Comparison of ENCODE assay signal across 14 mouse cellular contexts in genomic region chr9:119003990-119004702, GRCm38 (mm10). TPM values are rescaled to one million over a fixed set of nuclear protein-coding genes. Genes with fewer than 3 reads are reported as not detected.
A peak's percentile ranks its signal among the peaks of the same experiment; 100 is the strongest.
DNase-seq lines count a peak whose midpoint lies in the region; ATAC-seq and TF ChIP-seq lines count a peak whose summit lies in the region.
"Had no signal": no experiment of that assay in that cellular context is flagged by ENCODE, and none has a peak within 500 bp of the region (broad histone marks: within the 10 kb centered on the region; RNA-seq: fewer than 3 reads in every experiment).

No protein-coding gene starts in this region.

- H3K4me1 ChIP-seq in forebrain, embryonic 12.5 days = peaks cover 6% of the 10 kb centered on the region
- H3K4me1 ChIP-seq in forebrain, embryonic 13.5 days = peaks cover 21% of the 10 kb centered on the region
- H3K4me1 ChIP-seq in kidney, postnatal 0 days (replicated peaks; ENCODE audit: insufficient read depth, low read length) = peaks cover 40% of the 10 kb centered on the region
- H3K4me1 ChIP-seq in embryonic facial prominence, embryonic 10.5 days = peaks cover 59% of the 10 kb centered on the region
- H3K4me1 ChIP-seq in limb, embryonic 13.5 days = peaks cover 80% of the 10 kb centered on the region

- no peak for DNase-seq in kidney, postnatal 0 days (ENCODE audit: low spot score)
- no peak for DNase-seq in kidney, postnatal 25 days
- DNase-seq in embryonic facial prominence, embryonic 10.5 days (ENCODE audit: low spot score) = peak; percentile 37
- DNase-seq in adrenal gland, postnatal 25 days = no peak
- no peak for DNase-seq in retina, postnatal 1 day
- DNase-seq: embryo, embryonic 11 days; forebrain, postnatal 0 days had no signal

- H3K27me3 ChIP-seq in forebrain, embryonic 12.5 days = no peaks in the 10 kb centered on the region
- H3K27me3 ChIP-seq in forebrain, embryonic 13.5 days = no peaks in the 10 kb centered on the region
- no peaks in the 10 kb centered on the region for H3K27me3 ChIP-seq in kidney, postnatal 0 days (ENCODE audit: insufficient read depth, low read length)
- no peaks in the 10 kb centered on the region for H3K27me3 ChIP-seq in embryonic facial prominence, embryonic 10.5 days (replicated peaks; ENCODE audit: low read depth, poor library complexity, severe bottlenecking)
- H3K27me3 ChIP-seq in limb, embryonic 13.5 days = no peaks in the 10 kb centered on the region
- H3K27me3 ChIP-seq: liver, embryonic 15.5 days; midbrain, embryonic 12.5 days; neural tube, embryonic 13.5 days had no signal

- H3K9me3 ChIP-seq in forebrain, embryonic 12.5 days = no peaks in the 10 kb centered on the region
- no peaks in the 10 kb centered on the region for H3K9me3 ChIP-seq in forebrain, embryonic 13.5 days (replicated peaks)
- H3K9me3 ChIP-seq in kidney, postnatal 0 days (replicated peaks; ENCODE audit: low read length) = no peaks in the 10 kb centered on the region
- H3K9me3 ChIP-seq in embryonic facial prominence, embryonic 10.5 days = no peaks in the 10 kb centered on the region
- H3K9me3 ChIP-seq in limb, embryonic 13.5 days = no peaks in the 10 kb centered on the region
- H3K9me3 ChIP-seq: liver, embryonic 15.5 days; midbrain, embryonic 12.5 days; neural tube, embryonic 13.5 days had no signal

- H3K4me2 ChIP-seq in forebrain, embryonic 12.5 days = no peak overlapping the region
- no peak overlapping the region for H3K4me2 ChIP-seq in forebrain, embryonic 13.5 days
- no peak overlapping the region for H3K4me2 ChIP-seq in kidney, postnatal 0 days (ENCODE audit: low read length)
- H3K4me2 ChIP-seq in limb, embryonic 13.5 days (replicated peaks) = no peak overlapping the region
- H3K4me2 ChIP-seq: liver, embryonic 15.5 days; midbrain, embryonic 12.5 days; neural tube, embryonic 13.5 days had no signal

- 0 out of 2 replicates have a peak overlapping the region, but pooled peaks have one; percentile 20 for H3K27ac ChIP-seq in forebrain, embryonic 12.5 days
- H3K27ac ChIP-seq in forebrain, embryonic 13.5 days = no peak overlapping the region
- peak overlapping the region; percentile 15; the same call in 1 of the 2 replicates for H3K27ac ChIP-seq in kidney, postnatal 0 days
- peak overlapping the region; percentile 51 for H3K27ac ChIP-seq in embryonic facial prominence, embryonic 10.5 days (replicated peaks)
- H3K27ac ChIP-seq in limb, embryonic 13.5 days = peak overlapping the region; percentile 28; the same call in 1 of the 2 replicates
- H3K27ac ChIP-seq: liver, embryonic 15.5 days; midbrain, embryonic 12.5 days; neural tube, embryonic 13.5 days had no signal

- TF ChIP-seq CTCF in kidney, postnatal 0 days (IDR thresholded peaks at IDR 0.05; ENCODE audit: low read depth) = no peak

- 89% methylated on average over 23 of the region's 23 CpGs for WGBS in forebrain, embryonic 12.5 days
- 92% methylated on average over 23 of the region's 23 CpGs for WGBS in forebrain, embryonic 13.5 days
- 65% methylated on average over 23 of the region's 23 CpGs for WGBS in kidney, postnatal 0 days
- 83% methylated on average over 23 of the region's 23 CpGs for WGBS in embryonic facial prominence, embryonic 10.5 days
- 79% methylated on average over 23 of the region's 23 CpGs for WGBS in limb, embryonic 13.5 days

- ATAC-seq in forebrain, embryonic 12.5 days (ENCODE audit: low FRiP score) = no peak
- no peak for ATAC-seq in forebrain, embryonic 13.5 days
- no peak; the same call in 1 of the 2 replicates for ATAC-seq in kidney, postnatal 0 days (replicated peaks; ENCODE audit: low FRiP score, low read depth)
- ATAC-seq in limb, embryonic 13.5 days (ENCODE audit: low FRiP score, low read depth) = no peak
- ATAC-seq: forebrain, postnatal 0 days had no signal

- H3K9ac ChIP-seq in forebrain, embryonic 12.5 days = no peak overlapping the region
- no peak overlapping the region for H3K9ac ChIP-seq in forebrain, embryonic 13.5 days
- no peak overlapping the region for H3K9ac ChIP-seq in kidney, postnatal 0 days (ENCODE audit: low read depth, low read length)
- H3K9ac ChIP-seq in limb, embryonic 13.5 days = no peak overlapping the region
- H3K9ac ChIP-seq: forebrain, postnatal 0 days; liver, embryonic 15.5 days; midbrain, embryonic 12.5 days; neural tube, embryonic 13.5 days had no signal

- H3K36me3 ChIP-seq in forebrain, embryonic 12.5 days (replicated peaks) = no peaks in the 10 kb centered on the region
- no peaks in the 10 kb centered on the region for H3K36me3 ChIP-seq in forebrain, embryonic 13.5 days (ENCODE audit: poor library complexity, severe bottlenecking)
- no peaks in the 10 kb centered on the region for H3K36me3 ChIP-seq in kidney, postnatal 0 days (ENCODE audit: insufficient read depth, low read length)
- 0 out of 2 replicates have a peak, but pooled peaks cover 4% of the 10 kb centered on the region for H3K36me3 ChIP-seq in embryonic facial prominence, embryonic 10.5 days (replicated peaks)
- H3K36me3 ChIP-seq in limb, embryonic 13.5 days = peaks cover 4% of the 10 kb centered on the region; the same call in 1 of the 2 replicates
- H3K36me3 ChIP-seq: G1E; liver, embryonic 15.5 days; midbrain, embryonic 12.5 days; neural tube, embryonic 13.5 days had no signal

- no peak overlapping the region for H3K4me3 ChIP-seq in forebrain, embryonic 12.5 days (replicated peaks)
- H3K4me3 ChIP-seq in forebrain, embryonic 13.5 days = no peak overlapping the region
- no peak overlapping the region for H3K4me3 ChIP-seq in kidney, postnatal 0 days (replicated peaks; ENCODE audit: low read depth, low read length)
- no peak overlapping the region for H3K4me3 ChIP-seq in embryonic facial prominence, embryonic 10.5 days
- no peak overlapping the region for H3K4me3 ChIP-seq in limb, embryonic 13.5 days
- H3K4me3 ChIP-seq: liver, embryonic 15.5 days; midbrain, embryonic 12.5 days; neural tube, embryonic 13.5 days had no signal

RNA-seq across cellular contexts. Expression of gene Vill, which starts 48.4 kb away (rescaled TPM):
- 6.8 and 6.9 TPM in 2 replicates for polyA plus RNA-seq in forebrain, embryonic 12.5 days (2016; fragmentation: Nextera tagmentation; extraction: Ambion mirVana)
- 3.9 and 4.3 TPM in 2 replicates for polyA plus RNA-seq in forebrain, embryonic 13.5 days (2015; fragmentation: Nextera tagmentation; extraction: Ambion mirVana)
- polyA plus RNA-seq in kidney, postnatal 0 days (2015; fragmentation: Nextera tagmentation; extraction: Ambion mirVana) = 38.8 and 41.8 TPM in 2 replicates
- 19.3 and 20.5 TPM in 2 replicates for polyA plus RNA-seq in embryonic facial prominence, embryonic 10.5 days (2016; fragmentation: Nextera tagmentation; extraction: Ambion mirVana)
- polyA plus RNA-seq in limb, embryonic 13.5 days (2015; fragmentation: Nextera tagmentation; extraction: Ambion mirVana) = 31.6 and 35.2 TPM in 2 replicates
- total RNA-seq in adrenal gland, postnatal 25 days (2021) = 0.43 and 1.7 TPM in 2 replicates
- total RNA-seq: G1E had no signal
- polyA plus RNA-seq: G1E had no signal
